Mouse (Mus musculus) megakaryocyte progenitor cell, adult 5-6 weeks (primary cell): Measurements from ENCODE around the gene Skp1a. TPM values are rescaled to one million over a fixed set of nuclear protein-coding genes. Genes with fewer than 3 reads are reported as not detected.

Experiments used
- total RNA-seq, 2 experiments: library from RNA; stranded (forward) in 1 of 2; stranded (reverse) in 1 of 2; fragments of 157-497, 149-512 nt in 1 of 2; fragments of 200-1000 nt in 1 of 2; gene quantifications; 2 replicates each; pipeline versions ENCODE4 v1.2.3 to v1.2.4; 2015 to 2017

Skp1a gene
- total RNA-seq, 2 experiments from 2014 or later = 251 to 291 TPM

Other genes with a start within 250 kb of the Skp1a start
- 84.4 and 88.0 TPM in 2 replicates for gene Ube2b, start 231.2 kb upstream of the Skp1a start, total RNA-seq (2015)
- gene Ube2b, start 231.2 kb upstream of the Skp1a start, total RNA-seq (2017) = 68.8 and 102 TPM in 2 replicates
- 3.3 and 4.1 TPM in 2 replicates for gene Cdkl3, start 227.8 kb upstream of the Skp1a start, total RNA-seq (2015)
- gene Cdkl3, start 227.8 kb upstream of the Skp1a start, total RNA-seq (2017) = 3.9 and 6.1 TPM in 2 replicates
- gene Ppp2ca, start 133.3 kb upstream of the Skp1a start, total RNA-seq (2015) = 83.7 and 92.7 TPM in 2 replicates
- gene Ppp2ca, start 133.3 kb upstream of the Skp1a start, total RNA-seq (2017) = 94.4 and 99.1 TPM in 2 replicates
- not detected in 2 replicates for gene Olfr1373, start 86.5 kb upstream of the Skp1a start, total RNA-seq (2015)
- 0.25 TPM in 1 of 2 replicates, not detected in the other for gene Olfr1373, start 86.5 kb upstream of the Skp1a start, total RNA-seq (2017)
- gene Olfr1371, start 18.0 kb upstream of the Skp1a start, total RNA-seq (2015) = not detected in 2 replicates
- not detected in 2 replicates for gene Olfr1371, start 18.0 kb upstream of the Skp1a start, total RNA-seq (2017)
- 1.0 and 2.6 TPM in 2 replicates for gene Tcf7, start 51.0 kb downstream of the Skp1a start, total RNA-seq (2015)
- gene Tcf7, start 51.0 kb downstream of the Skp1a start, total RNA-seq (2017) = 0.64 TPM in 1 of 2 replicates, not detected in the other
- 128 and 138 TPM in 2 replicates for gene Vdac1, start 128.9 kb downstream of the Skp1a start, total RNA-seq (2015)
- gene Vdac1, start 128.9 kb downstream of the Skp1a start, total RNA-seq (2017) = 223 and 244 TPM in 2 replicates
- gene 9530068E07Rik, start 164.4 kb downstream of the Skp1a start, total RNA-seq (2015) = 132 and 143 TPM in 2 replicates
- 79.5 and 86.6 TPM in 2 replicates for gene 9530068E07Rik, start 164.4 kb downstream of the Skp1a start, total RNA-seq (2017)